Mouse (Mus musculus) c-Kit-negative CD71-positive TER-119-positive erythroid progenitor cells, embryonic 14.5 days (primary cell): ENCODE results near the gene Gm49405.
"Not testable (repeated sequence)": the region's sequence is repeated elsewhere in the genome, so short reads cannot be mapped to it uniquely, and the experiment has no call there.

Experiments
- DNase-seq: peaks from one replicate; pipeline ENCODE4 v3.0.0-alpha.2; 2013; ENCODE audit warnings: low read depth, low spot score

The Gm49405 gene

GRCm38 (mm10) chr19:4000119-4000900 lies at the start of gene Gm49405, which contains the start of gene Nudt8:
Gene Gm49405 (plus strand): TSS chr19:4000626.
Gene Nudt8 (plus strand): TSS chr19:4000580.
- peak; percentile 97 for DNase-seq

DNA sequence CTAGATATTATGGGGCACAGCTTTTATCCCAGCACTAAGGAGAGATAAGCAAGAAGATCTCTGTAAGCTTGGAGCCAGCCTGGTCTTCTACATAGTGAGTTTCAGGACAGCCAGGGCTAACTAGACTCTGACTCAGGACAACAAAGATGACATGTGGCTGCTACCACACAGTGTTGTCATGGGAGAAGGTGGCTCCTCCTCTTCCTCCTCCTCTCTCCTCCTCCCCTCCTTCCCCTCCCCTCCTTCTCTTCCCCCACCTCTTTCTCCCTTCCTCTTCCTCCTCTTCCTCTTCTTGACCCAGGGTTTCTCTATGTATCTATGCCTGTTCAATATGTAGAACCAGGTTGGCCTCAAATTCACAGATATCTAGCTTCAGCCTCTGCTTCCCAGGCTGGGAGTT lies 49.0 kb upstream of the Gm49405 start:
- no peak for DNase-seq

DNA sequence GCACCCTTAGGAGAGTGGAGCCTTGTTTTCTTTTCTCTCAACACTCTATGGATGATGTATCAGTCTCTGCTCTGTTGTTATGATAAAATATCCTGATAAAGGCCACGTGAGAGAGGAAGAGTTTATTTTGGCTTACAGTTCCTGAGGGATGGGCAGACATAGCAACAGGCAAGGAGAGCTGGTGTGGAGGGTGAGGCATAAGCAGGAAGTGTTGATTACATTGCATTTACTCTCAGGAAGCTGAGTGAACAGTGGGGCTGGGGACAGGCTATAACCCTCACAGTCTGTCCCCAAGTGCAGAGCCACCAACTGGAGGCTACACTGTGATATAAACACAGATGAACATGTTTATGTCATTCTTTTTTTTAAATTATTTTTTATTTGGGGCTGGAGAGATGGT lies 48.3 kb upstream of the Gm49405 start:
- DNase-seq: no peak

DNA sequence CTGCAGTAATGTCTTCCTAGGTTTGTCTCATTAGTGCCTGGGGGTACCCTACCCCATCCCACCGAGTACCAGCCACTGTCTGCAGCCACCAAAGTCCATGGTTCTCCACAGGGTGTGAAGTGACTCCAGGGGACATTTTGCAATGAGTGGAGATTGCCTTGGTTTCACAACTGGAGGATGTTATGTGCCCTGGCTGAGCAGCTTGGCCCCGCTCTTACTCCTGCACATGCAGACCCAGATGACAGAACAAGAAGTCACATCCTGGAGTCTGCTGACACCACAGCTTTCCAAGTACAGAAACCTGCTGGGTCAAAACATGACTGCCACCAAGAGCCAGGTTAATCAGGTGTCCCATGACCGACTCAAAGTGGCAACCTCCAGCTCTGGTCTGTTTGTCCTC lies 45.4 kb upstream of the Gm49405 start:
- DNase-seq: no peak

DNA sequence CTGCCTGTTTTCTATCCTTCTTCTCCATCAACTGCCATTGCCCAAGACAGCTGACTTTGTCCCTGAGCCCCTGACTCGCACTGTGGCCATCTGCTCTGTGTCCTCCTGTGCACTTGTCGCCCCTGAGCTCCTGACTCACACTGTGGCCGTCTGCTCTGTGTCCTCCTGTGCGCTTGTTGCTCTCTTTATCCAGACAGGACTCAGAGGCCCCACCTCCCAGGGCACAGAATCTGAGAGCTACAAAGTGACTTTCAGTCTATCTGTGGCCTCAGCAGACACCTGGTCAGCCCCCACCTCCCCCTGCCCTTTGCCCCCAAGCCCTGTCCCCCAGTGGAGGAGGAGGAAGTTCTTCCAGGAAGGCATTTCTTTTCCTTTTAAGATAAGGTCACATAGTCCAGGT lies 44.6 kb upstream of the Gm49405 start:
- DNase-seq: no peak

- not testable (repeated sequence) for DNase-seq
These were observed 43.0 kb upstream of the Gm49405 start for GRCm38 (mm10) chr19:3957296-3958036.

DNA sequence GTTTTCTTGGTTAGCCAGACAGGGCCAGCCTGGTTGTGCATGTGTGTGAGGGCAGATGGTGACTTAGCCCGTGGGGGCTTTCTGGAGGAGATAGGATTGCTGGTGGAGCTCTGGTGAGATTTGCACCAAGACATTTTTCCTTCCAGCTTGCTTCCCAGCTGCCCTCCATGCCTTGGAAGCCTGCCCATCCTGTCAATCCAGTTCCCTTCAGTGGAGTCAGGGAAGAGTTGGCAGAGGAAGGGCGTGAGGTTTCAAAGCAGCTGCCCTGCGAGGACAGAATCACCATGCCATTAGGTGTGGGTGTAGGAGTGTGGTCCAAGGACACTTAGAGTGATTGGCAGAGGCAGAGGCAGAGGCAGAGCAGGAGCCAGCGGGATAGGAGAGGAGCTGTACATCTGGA lies 42.0 kb upstream of the Gm49405 start, which contains the start of gene Aldh3b3:
Gene Aldh3b3 (plus strand): TSS at position 176 of the 400 bp plus-strand sequence.
- DNase-seq: no peak

GRCm38 (mm10) chr19:3959030-3959429 lies 41.4 kb upstream of the Gm49405 start:
- no peak for DNase-seq

- no peak for DNase-seq
These were observed 40.2 kb upstream of the Gm49405 start for GRCm38 (mm10) chr19:3960211-3960610.

- DNase-seq: not testable (repeated sequence)
These were observed 38.6 kb upstream of the Gm49405 start for GRCm38 (mm10) chr19:3961805-3962204.

DNA sequence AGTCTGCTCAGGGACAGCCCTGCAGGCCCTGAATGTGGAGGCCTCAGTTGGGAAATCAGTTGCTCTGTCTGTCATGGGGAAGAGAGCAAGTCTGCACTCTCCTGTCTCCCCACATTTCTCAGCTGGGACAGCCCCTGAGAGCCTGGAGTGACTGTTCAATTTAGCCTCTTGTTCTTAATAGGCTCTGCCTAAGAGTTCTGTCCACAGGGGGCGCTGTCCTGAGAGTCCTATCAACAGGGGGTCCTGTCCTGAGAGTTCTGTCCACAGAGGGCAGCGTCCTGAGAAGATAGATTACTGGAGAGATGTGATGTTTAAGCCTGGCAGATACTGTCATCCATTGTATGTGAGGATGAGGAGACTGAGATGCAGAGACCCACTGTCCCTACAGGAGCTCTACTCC lies 38.0 kb upstream of the Gm49405 start:
- DNase-seq: no peak

GRCm38 (mm10) chr19:3964030-3964429 lies 36.4 kb upstream of the Gm49405 start:
- DNase-seq: no peak

GRCm38 (mm10) chr19:3966330-3967075 lies 33.9 kb upstream of the Gm49405 start:
- no peak for DNase-seq

DNA sequence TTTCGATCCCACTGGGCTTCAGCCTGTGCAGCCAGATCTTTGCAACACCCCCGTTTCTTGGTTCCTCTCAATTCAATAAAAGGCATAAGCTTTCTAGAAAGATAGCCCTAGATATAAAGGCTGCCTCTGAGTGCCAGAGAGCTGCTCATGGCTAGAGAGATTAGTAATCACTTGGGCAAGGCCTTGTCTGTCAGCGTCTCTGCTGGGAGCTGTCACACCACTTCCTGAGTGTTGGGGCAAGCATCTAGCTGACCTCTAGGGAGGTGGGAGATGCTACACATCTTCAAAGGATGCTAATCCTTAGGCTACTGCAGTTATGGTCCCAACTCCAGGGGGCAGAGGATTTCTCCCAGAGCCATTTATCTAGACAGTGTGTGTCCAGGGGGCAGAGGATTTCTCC lies 33.2 kb upstream of the Gm49405 start:
- no peak for DNase-seq

GRCm38 (mm10) chr19:3972229-3972628 lies 28.2 kb upstream of the Gm49405 start, which contains the start of gene Aldh3b2:
Gene Aldh3b2 (plus strand): TSS chr19:3972328.
- peak; percentile 40 for DNase-seq

GRCm38 (mm10) chr19:3974608-3975007 lies 25.8 kb upstream of the Gm49405 start:
- not testable (repeated sequence) for DNase-seq

DNA sequence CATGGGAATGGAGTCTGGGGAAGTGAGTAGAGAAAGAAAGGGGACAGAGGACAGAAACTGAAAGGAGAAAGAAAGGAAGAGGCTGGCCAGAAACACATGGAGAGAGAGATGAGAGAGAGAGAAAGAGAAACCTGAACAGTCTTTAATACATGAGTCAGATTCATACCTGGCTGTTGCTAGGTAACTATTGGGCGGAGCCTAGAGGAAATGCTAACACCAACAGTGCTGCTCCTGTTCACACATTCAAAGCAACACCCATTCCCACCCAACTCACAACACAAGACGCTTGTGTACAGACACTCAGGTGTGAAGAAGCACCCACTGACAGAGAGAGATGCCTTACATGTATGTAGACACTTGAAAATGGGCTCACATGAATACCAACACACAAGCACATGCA lies 24.6 kb upstream of the Gm49405 start:
- no peak for DNase-seq

DNA sequence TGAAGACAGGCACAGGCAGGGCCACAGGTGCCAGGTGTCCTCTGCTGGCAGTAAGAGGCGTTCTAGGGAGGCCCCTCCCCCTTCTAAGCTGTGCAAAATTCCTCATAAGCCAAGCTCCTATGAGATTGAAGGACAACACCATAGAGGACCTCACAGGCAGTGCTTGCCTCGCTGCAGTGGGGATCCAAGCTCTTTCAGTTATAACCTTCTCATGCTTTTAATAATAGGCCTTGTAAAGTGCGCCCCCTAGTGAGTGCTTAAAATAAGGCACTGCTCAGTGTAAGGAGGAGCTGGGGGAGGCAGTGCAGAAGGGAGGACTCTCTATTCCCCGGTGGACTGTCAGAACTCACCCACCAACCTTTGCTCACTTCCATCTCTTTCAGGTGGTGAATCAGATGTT lies 20.1 kb upstream of the Gm49405 start:
- DNase-seq: peak; percentile 61

- DNase-seq: no peak
These were observed 19.5 kb upstream of the Gm49405 start for GRCm38 (mm10) chr19:3980917-3981316.

GRCm38 (mm10) chr19:3983527-3984200 lies 16.8 kb upstream of the Gm49405 start:
- no peak for DNase-seq

DNA sequence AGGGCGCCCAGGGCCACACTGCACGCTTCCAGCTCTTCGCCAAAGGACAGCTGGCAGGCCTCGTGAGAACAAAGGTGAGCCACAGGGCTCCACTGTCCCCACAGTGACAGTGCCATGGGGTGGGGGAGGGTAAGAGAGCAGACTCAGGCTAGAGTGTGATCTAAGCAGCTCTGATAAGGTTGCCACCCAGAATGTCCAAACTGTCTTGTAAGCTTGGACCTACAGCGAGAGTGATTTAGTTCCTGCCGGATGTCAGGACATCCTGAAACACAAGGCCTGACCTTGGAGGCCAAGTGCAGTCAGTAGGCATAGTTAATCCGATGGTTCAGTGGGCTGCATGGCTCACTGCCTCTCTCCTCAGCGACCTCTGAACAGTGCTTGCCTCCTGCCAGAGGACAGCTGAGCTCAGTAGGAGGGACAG lies 15.2 kb upstream of the Gm49405 start:
- no peak for DNase-seq
